16 mouse cellular contexts compared by ENCODE assay signal in the genomic region with DNA sequence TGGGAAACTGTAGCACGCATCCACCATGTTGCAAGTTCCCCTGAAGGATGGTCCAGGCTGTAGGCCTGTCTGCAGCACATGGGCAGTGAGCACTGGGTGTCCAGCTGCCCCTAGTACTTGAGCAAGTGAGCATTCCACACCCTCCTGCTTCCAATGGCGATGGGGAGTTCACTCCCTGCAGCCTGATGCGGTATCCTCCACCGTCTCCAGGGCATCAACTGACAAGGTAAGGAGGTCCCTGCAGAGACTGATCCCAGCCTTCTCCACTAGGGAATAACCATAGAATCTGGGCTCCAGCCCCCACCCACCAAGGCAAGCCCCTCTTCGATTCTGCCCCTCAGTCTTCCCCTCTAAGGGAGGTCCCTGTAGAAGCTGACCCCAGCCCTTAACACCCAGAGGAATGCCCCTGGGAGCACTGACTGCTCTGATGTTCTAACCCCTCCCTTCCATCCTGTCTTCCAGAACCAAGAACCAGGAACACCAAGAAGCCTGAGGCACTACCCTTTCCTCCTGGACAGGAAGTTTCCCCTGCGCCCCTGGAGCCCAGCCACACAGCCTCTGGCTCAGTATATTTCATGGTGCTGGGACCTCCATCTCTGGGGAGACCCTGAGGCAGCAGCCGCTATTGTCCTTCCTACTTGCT. TPM values are rescaled to one million over a fixed set of nuclear protein-coding genes. Genes with fewer than 3 reads are reported as not detected.
DNase-seq lines count a peak whose midpoint lies in the region; ATAC-seq and TF ChIP-seq lines count a peak whose summit lies in the region.
"Had no signal": no experiment of that assay in that cellular context is flagged by ENCODE, and none has a peak within 500 bp of the region (broad histone marks: within the 10 kb centered on the region; RNA-seq: fewer than 3 reads in every experiment).

No protein-coding gene starts in this region.

- peak; percentile 63 for DNase-seq in cerebellum, adult 11-12 months
- DNase-seq in cerebellum, postnatal 4 days (ENCODE audit: low spot score in 2 of 2): no peak
- DNase-seq in kidney, postnatal 10 days: no peak
- DNase-seq in ES-E14 (ENCODE audit: low read depth, low spot score): no peak
- no peak for DNase-seq in hindbrain, postnatal 0 days (ENCODE audit: low spot score)
- DNase-seq in left cerebral cortex, adult 11 months (ENCODE audit: low spot score): no peak
- DNase-seq in right cerebral cortex, postnatal 36 days (ENCODE audit: low spot score in 2 of 2): no peak
- DNase-seq: kidney, adult 18-20 months; kidney, postnatal 36 days; liver, postnatal 0 days; lung, postnatal 36 days; thymus, postnatal 14 days had no signal

- no peaks in the 10 kb centered on the region for H3K36me3 ChIP-seq in kidney, embryonic 16.5 days (ENCODE audit: insufficient read depth, low read length)
- no peaks in the 10 kb centered on the region for H3K36me3 ChIP-seq in ES-E14 (ENCODE audit: control insufficient read depth, insufficient read depth, low read length, poor library complexity, severe bottlenecking)
- H3K36me3 ChIP-seq in hindbrain, postnatal 0 days (ENCODE audit: insufficient read depth, low read length): no peaks in the 10 kb centered on the region

- no peaks in the 10 kb centered on the region for H3K27me3 ChIP-seq in kidney, embryonic 16.5 days (ENCODE audit: insufficient read depth, low read length)
- no peaks in the 10 kb centered on the region for H3K27me3 ChIP-seq in hindbrain, postnatal 0 days (ENCODE audit: insufficient read depth, low read length)
- H3K27me3 ChIP-seq: limb, embryonic 13.5 days; neural tube, embryonic 12.5 days; Patski had no signal

- H3K4me2 ChIP-seq in kidney, embryonic 16.5 days (replicated peaks; ENCODE audit: low read depth, low read length): no peak overlapping the region
- H3K4me2 ChIP-seq in hindbrain, postnatal 0 days (ENCODE audit: low read depth, low read length): no peak overlapping the region
- H3K4me2 ChIP-seq: limb, embryonic 13.5 days; neural tube, embryonic 12.5 days had no signal

- peaks cover 7% of the 10 kb centered on the region for H3K4me1 ChIP-seq in kidney, embryonic 16.5 days (ENCODE audit: insufficient read depth, low read length)
- peaks cover 0 to 11% of the 10 kb centered on the region in 2 experiments; a peak in 1 of 4 replicates for H3K4me1 ChIP-seq in ES-E14 (ENCODE audit: control insufficient read depth in 2 of 2, insufficient read depth in 2 of 2, low read length in 2 of 2, poor library complexity in 1 of 2)
- peaks cover 11% of the 10 kb centered on the region for H3K4me1 ChIP-seq in hindbrain, postnatal 0 days (ENCODE audit: insufficient read depth, low read length)

- 68% methylated on average over 7 of the region's 7 CpGs for WGBS in kidney, embryonic 16.5 days
- 76% methylated on average over 7 of the region's 7 CpGs for WGBS in hindbrain, postnatal 0 days

- in situ Hi-C loops in ES-E14 (cut with MboI; ENCODE audit: low sequenced_read_pairs in 2 of 2, unreplicated experiment in 2 of 2): no loop called here

- no peak for TF ChIP-seq CTCF in hindbrain, postnatal 0 days (IDR thresholded peaks at IDR 0.05; ENCODE audit: low read depth)

- no peak overlapping the region for H3K27ac ChIP-seq in kidney, embryonic 16.5 days (ENCODE audit: low read length)
- no peak overlapping the region for H3K27ac ChIP-seq in ES-E14 (ENCODE audit: insufficient read depth, low read depth, low read length, poor library complexity, severe bottlenecking)
- 0 out of 2 replicates have a peak overlapping the region, but pooled peaks have one; percentile 20 for H3K27ac ChIP-seq in hindbrain, postnatal 0 days
- H3K27ac ChIP-seq: limb, embryonic 13.5 days; neural tube, embryonic 12.5 days had no signal

- H3K4me3 ChIP-seq in kidney, embryonic 16.5 days (ENCODE audit: low read length): no peak overlapping the region
- H3K4me3 ChIP-seq in ES-E14 (ENCODE audit: insufficient read depth in 1 of 2, low read depth in 1 of 2, low read length in 2 of 2, poor library complexity in 1 of 2, severe bottlenecking in 1 of 2): peak overlapping the region; percentile 13 to 21; a peak in 1 of 4 replicates
- H3K4me3 ChIP-seq in hindbrain, postnatal 0 days (ENCODE audit: low read length): no peak overlapping the region
- H3K4me3 ChIP-seq: limb, embryonic 13.5 days; neural tube, embryonic 12.5 days had no signal

- H3K9ac ChIP-seq in kidney, embryonic 16.5 days (replicated peaks; ENCODE audit: low read length): no peak overlapping the region
- no peak overlapping the region for H3K9ac ChIP-seq in ES-E14 (ENCODE audit: insufficient read depth, low read depth, low read length, poor library complexity, severe bottlenecking)
- no peak overlapping the region for H3K9ac ChIP-seq in hindbrain, postnatal 0 days (replicated peaks; ENCODE audit: low read length)
- H3K9ac ChIP-seq: liver, postnatal 0 days; neural tube, embryonic 12.5 days had no signal

- peak; percentile 10; the same call in 1 of the 2 replicates for ATAC-seq in kidney, embryonic 16.5 days (ENCODE audit: low FRiP score, low TSS enrichment)
- ATAC-seq in hindbrain, postnatal 0 days: no peak
- ATAC-seq: liver, postnatal 0 days; Patski had no signal

- H3K9me3 ChIP-seq in kidney, embryonic 16.5 days (ENCODE audit: low read length): no peaks in the 10 kb centered on the region
- no peaks in the 10 kb centered on the region for H3K9me3 ChIP-seq in ES-E14 (ENCODE audit: control insufficient read depth, insufficient read depth, low read depth, low read length)
- H3K9me3 ChIP-seq in hindbrain, postnatal 0 days (ENCODE audit: low read length): no peaks in the 10 kb centered on the region
- H3K9me3 ChIP-seq: limb, embryonic 13.5 days; neural tube, embryonic 12.5 days had no signal

TF ChIP-seq in ES-E14, 5 proteins besides CTCF, POLR2A, EP300 and RAD21:
- TF ChIP-seq CHD2 (IDR thresholded peaks at IDR 0.05; ENCODE audit: low read depth, low read length): no peak
- no peak for TF ChIP-seq HCFC1 (IDR thresholded peaks at IDR 0.05; ENCODE audit: borderline replicate concordance, insufficient read depth, low read length)
- no peak for TF ChIP-seq ZNF384 (IDR thresholded peaks at IDR 0.05; ENCODE audit: low read depth, low read length)
- TF ChIP-seq ZC3H11A (IDR thresholded peaks at IDR 0.05; ENCODE audit: borderline replicate concordance, low read depth, low read length): no peak
- no peak for TF ChIP-seq MAFK (IDR thresholded peaks at IDR 0.05; ENCODE audit: insufficient read depth, low read depth, low read length)
TF ChIP-seq in ES-E14: peak in this region for 0.

RNA-seq across cellular contexts. Expression of a gene that starts 2.3 kb away (rescaled TPM):
- polyA plus RNA-seq in kidney, embryonic 16.5 days (2015; fragmentation: Nextera tagmentation; extraction: Ambion mirVana): 27.2 and 45.3 TPM in 2 replicates
- total RNA-seq in ES-E14 (2012; rRNA removed): 4.4 and 5.4 TPM in 2 replicates
- 144 and 172 TPM in 2 replicates for total RNA-seq in hindbrain, postnatal 0 days (2014; rRNA removed)
- 106 and 118 TPM in 2 replicates for polyA plus RNA-seq in hindbrain, postnatal 0 days (2015; fragmentation: Nextera tagmentation; extraction: Ambion mirVana)

RNA-seq across cellular contexts. Expression of a gene that starts 9.0 kb away (rescaled TPM):
- 9.7 and 10.8 TPM in 2 replicates for polyA plus RNA-seq in kidney, embryonic 16.5 days (2015; fragmentation: Nextera tagmentation; extraction: Ambion mirVana)
- 21.6 and 30.5 TPM in 2 replicates for total RNA-seq in ES-E14 (2012; rRNA removed)
- 4.3 and 7.0 TPM in 2 replicates for total RNA-seq in hindbrain, postnatal 0 days (2014; rRNA removed)
- polyA plus RNA-seq in hindbrain, postnatal 0 days (2015; fragmentation: Nextera tagmentation; extraction: Ambion mirVana): 3.7 and 4.0 TPM in 2 replicates

RNA-seq across cellular contexts. Expression of a gene that starts 9.3 kb away (rescaled TPM):
- 0.27 and 0.57 TPM in 2 replicates for polyA plus RNA-seq in kidney, embryonic 16.5 days (2015; fragmentation: Nextera tagmentation; extraction: Ambion mirVana)
- 1.2 and 2.7 TPM in 2 replicates for total RNA-seq in ES-E14 (2012; rRNA removed)
- 1.0 TPM in 1 of 2 replicates, not detected in the other for total RNA-seq in hindbrain, postnatal 0 days (2014; rRNA removed)
- polyA plus RNA-seq in hindbrain, postnatal 0 days (2015; fragmentation: Nextera tagmentation; extraction: Ambion mirVana): 0.52 and 0.76 TPM in 2 replicates

RNA-seq across cellular contexts. Expression of a gene that starts 19.3 kb away (rescaled TPM):
- 106 and 107 TPM in 2 replicates for polyA plus RNA-seq in kidney, embryonic 16.5 days (2015; fragmentation: Nextera tagmentation; extraction: Ambion mirVana)
- 24.5 and 37.8 TPM in 2 replicates for total RNA-seq in ES-E14 (2012; rRNA removed)
- 75.4 and 116 TPM in 2 replicates for total RNA-seq in hindbrain, postnatal 0 days (2014; rRNA removed)
- 129 and 131 TPM in 2 replicates for polyA plus RNA-seq in hindbrain, postnatal 0 days (2015; fragmentation: Nextera tagmentation; extraction: Ambion mirVana)

RNA-seq across cellular contexts. Expression of a gene that starts 25.4 kb away (rescaled TPM):
- polyA plus RNA-seq in kidney, embryonic 16.5 days (2015; fragmentation: Nextera tagmentation; extraction: Ambion mirVana): 129 and 136 TPM in 2 replicates
- total RNA-seq in ES-E14 (2012; rRNA removed): 14.5 and 25.5 TPM in 2 replicates
- 13.2 and 16.5 TPM in 2 replicates for total RNA-seq in hindbrain, postnatal 0 days (2014; rRNA removed)
- 11.4 and 12.6 TPM in 2 replicates for polyA plus RNA-seq in hindbrain, postnatal 0 days (2015; fragmentation: Nextera tagmentation; extraction: Ambion mirVana)

Comparison
In these comparisons a context has a peak if more than half of its experiments do, and no peak if none do; other contexts are left out.
1. H3K4me3 ChIP-seq: peak in ES-E14 (2 of 2); none in kidney, embryonic 16.5 days (single experiment) and hindbrain, postnatal 0 days (single experiment).
2. RNA of a gene that starts 2.3 kb away (total RNA-seq): 144 to 172 TPM in hindbrain, postnatal 0 days; 4.4 to 5.4 TPM in ES-E14; every median in the first group is over 10 times any median in the second.